Mouse (Mus musculus): ENCODE results near the gene Slc18a2.

Gene Slc18a2

DNA sequence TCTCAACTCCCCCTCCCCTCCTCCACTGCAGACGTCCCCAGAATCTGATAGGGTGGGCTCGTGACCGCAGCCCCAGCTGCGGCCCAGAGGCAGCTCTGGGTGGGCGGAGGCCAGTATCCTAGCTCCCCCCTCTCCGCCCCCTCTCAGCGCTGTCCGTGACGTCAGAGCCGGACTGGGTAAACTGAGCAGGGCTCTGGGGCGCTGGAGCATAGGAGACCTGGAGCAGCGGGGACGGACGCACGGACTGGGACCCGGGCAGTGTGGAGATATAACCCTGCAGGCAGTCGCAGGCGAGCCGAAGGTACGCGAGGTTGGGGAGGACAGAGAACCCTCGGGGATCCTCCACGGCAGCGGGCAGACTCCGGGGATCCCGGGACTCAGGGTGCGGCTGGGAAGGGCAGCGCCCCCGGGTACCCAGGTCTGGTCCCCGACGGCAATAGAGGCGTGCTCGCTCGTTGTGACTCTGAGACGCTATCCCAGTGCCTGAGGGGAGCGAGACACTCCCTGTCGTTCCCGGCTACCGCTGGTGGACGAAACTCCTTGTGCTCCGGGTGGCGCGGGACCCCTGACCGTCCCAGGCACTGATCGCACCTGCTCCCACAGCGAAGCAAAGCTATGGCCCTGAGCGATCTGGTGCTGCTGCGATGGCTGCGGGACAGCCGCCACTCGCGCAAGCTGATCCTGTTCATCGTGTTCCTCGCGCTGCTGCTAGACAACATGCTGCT, at the start of gene Slc18a2:
Gene Slc18a2, plus strand, starts transcription at position 179 of the 725 bp plus-strand sequence.
- in situ Hi-C loops (cut with MboI, MseI), result no loop called here

- in situ Hi-C loops (cut with MboI, MseI), result no loop called here
Measured at GRCm38 (mm10) chr19:59216891-59217290, 43.8 kb upstream of the Slc18a2 start.

DNA sequence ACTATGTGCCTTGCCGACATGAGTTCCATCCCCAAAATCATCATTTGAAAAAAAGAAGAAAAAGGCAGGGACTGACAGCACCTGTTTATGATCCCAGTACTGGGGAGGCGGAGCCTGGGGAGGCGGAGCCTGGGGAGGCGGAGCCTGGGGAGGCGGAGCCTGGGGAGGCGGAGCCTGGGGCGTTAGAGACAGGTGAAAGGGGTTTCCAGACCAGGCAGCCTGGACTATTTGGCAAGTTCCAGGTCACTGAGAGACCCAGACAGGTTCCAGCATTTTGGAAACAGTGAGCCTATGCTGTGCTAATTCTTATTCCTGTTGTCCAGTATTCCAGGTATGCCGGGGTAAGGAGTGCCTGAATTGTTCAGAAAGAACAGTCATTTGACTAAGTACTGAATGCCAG, 41.7 kb upstream of the Slc18a2 start, which contains the start of gene Kcnk18:
Gene Kcnk18, plus strand, starts transcription at position 224 of the 400 bp plus-strand sequence.
- in situ Hi-C loops (cut with MboI, MseI), result no loop called here

GRCm38 (mm10) chr19:59221131-59221530, 39.6 kb upstream of the Slc18a2 start:
- in situ Hi-C loops (cut with MboI, MseI), result no loop called here

- in situ Hi-C loops (cut with MboI, MseI), result loop anchor here in 1 of 2 experiments (25.0 kb wide), 1 partner anchor 909 kb away; no protein-coding TSS in a partner anchor
Measured at GRCm38 (mm10) chr19:59228376-59228775, 32.3 kb upstream of the Slc18a2 start.

GRCm38 (mm10) chr19:59232786-59233185, 27.9 kb upstream of the Slc18a2 start:
- in situ Hi-C loops (cut with MboI, MseI), result loop anchor here in 1 of 2 experiments (25.0 kb wide), 1 partner anchor 905 kb away; no protein-coding TSS in a partner anchor

DNA sequence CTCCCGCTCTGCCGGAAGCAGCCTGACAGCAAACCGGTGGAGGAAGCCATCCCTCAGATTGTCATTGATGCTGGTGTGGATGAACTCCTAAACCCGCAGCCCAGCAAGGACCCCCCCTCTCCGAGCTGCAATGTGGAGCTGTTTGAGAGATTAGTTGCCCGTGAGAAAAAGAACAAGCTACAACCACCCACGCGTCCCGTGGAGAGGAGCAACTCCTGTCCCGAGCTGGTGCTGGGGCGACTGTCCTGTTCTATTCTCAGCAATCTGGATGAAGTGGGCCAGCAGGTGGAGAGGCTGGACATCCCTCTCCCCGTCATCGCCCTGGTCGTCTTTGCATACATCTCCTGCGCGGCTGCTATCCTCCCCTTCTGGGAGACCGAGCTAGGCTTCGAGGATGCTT, 25.7 kb upstream of the Slc18a2 start:
- in situ Hi-C loops (cut with MboI, MseI), result loop anchor here (5.0 to 25.0 kb wide), 2 partner anchors 82 to 902 kb away; no protein-coding TSS in a partner anchor

DNA sequence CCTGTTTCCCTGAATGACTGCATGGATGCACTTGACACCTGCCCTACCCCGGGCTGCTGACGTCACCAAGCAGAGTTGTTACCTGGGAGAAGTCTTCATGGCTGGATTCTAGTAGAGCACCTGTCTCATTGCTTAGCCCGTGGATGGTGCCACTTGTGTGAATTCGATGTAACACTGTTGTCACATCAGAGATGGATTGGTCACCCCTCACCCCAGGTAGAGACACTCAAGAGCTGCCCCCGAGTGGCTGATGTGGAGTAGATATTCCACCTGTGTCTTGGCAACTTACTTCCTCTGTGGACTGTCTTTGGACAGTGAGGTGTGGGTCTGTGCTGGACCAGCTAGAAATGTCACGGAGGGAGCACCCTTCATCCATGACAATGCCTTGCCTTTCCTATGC, 24.6 kb upstream of the Slc18a2 start:
- in situ Hi-C loops (cut with MboI, MseI), result loop anchor here (5.0 to 25.0 kb wide), 2 partner anchors 81 to 901 kb away; no protein-coding TSS in a partner anchor

GRCm38 (mm10) chr19:59238630-59239029, 22.1 kb upstream of the Slc18a2 start:
- in situ Hi-C loops (cut with MboI, MseI), result loop anchor here (5.0 to 25.0 kb wide), 2 partner anchors 79 to 899 kb away; no protein-coding TSS in a partner anchor

- in situ Hi-C loops (cut with MboI, MseI), result loop anchor here (5.0 to 25.0 kb wide), 2 partner anchors 78 to 898 kb away; no protein-coding TSS in a partner anchor
Measured at GRCm38 (mm10) chr19:59239124-59239817, 21.4 kb upstream of the Slc18a2 start.

GRCm38 (mm10) chr19:59241987-59242386, 18.7 kb upstream of the Slc18a2 start:
- in situ Hi-C loops (cut with MboI, MseI), result loop anchor here in 1 of 2 experiments (25.0 kb wide), 1 partner anchor 895 kb away; no protein-coding TSS in a partner anchor

DNA sequence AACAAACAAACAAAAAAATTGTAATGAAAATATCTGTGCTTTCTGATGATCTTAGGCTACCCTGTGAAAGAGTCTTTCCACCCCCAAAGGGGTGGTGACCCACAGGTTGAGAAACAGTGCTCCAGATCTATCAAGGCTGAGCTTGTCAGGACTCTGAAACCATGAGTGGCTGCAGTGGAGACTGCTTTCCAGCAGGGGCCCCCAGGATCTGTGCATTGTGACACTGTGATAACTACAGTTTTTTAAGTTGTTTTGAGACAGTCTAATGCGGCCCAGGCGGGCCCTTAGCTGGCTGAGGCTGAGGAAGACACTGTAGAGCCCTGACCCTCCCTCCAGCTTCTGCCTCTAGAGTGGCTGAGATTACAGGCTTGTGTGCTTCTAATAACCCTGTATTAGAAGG, 17.6 kb upstream of the Slc18a2 start:
- in situ Hi-C loops (cut with MboI, MseI), result loop anchor here in 1 of 2 experiments (25.0 kb wide), 1 partner anchor 894 kb away; no protein-coding TSS in a partner anchor

GRCm38 (mm10) chr19:59248144-59248543, 12.6 kb upstream of the Slc18a2 start:
- in situ Hi-C loops (cut with MboI, MseI), result loop anchor here in 1 of 2 experiments (25.0 kb wide), 1 partner anchor 889 kb away; no protein-coding TSS in a partner anchor

DNA sequence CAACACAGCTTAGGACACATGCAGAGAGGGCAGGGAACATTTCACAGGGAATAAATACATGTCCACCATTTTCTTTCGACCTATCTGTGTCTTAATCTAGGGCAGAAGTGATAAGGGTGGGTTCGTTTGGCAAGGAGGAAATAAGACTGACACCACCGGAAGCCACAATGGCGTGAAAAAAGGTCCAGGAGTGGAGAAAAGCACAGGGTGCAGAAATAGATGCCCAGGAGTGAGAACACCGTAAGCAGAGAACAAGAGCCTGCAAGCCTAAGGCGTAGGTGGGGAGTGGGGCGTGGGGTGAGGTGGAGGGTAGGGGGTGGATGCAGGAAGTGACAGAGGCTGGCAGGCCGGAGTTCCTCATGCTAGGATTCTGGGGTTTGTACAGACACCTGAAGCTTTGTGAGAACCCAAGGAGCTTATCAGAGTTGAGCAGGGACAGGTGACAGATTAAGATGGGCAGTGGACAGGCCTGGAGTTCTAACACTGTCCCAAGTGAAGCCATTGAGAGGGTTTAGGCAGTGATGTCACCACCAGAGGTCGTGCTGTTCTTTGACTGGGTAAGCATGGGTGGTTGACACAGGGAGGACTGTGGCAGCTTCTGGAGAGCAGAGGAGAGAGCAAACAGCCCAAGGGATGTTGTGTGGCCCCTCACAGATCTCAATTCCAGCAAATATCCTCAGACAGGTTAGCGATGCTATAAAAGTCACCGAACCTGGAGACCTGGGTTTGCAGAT, 12.0 kb upstream of the Slc18a2 start:
- in situ Hi-C loops (cut with MboI, MseI), result loop anchor here in 1 of 2 experiments (25.0 kb wide), 1 partner anchor 889 kb away; no protein-coding TSS in a partner anchor

GRCm38 (mm10) chr19:59252651-59253050, 8.0 kb upstream of the Slc18a2 start:
- in situ Hi-C loops (cut with MboI, MseI), result no loop called here

- in situ Hi-C loops (cut with MboI, MseI), result no loop called here
Measured at GRCm38 (mm10) chr19:59259633-59260032, 1.1 kb upstream of the Slc18a2 start.

DNA sequence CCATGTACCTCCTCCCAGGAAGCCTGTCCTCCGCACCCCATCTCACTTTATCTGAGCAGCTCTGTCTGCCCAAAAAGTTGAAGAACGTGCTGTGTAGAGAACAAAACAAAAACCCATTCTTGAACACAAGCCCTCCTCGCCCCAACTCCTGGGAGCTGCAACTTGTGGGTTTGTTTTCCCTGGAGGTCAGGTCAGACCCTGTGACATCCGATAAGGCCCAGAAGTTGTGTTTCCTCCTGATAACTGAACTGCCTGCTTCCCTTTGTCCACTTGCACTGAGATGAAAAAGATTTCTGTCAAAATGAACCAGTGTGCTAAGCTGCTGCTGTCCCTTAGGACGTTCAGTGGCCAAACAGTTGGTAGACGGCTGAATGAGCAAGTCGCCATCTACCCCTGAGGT, 908 bp downstream of the Slc18a2 start:
- in situ Hi-C loops (cut with MboI, MseI), result no loop called here

- in situ Hi-C loops (cut with MboI, MseI), result no loop called here
Measured at GRCm38 (mm10) chr19:59263171-59263570, 2.5 kb downstream of the Slc18a2 start.

DNA sequence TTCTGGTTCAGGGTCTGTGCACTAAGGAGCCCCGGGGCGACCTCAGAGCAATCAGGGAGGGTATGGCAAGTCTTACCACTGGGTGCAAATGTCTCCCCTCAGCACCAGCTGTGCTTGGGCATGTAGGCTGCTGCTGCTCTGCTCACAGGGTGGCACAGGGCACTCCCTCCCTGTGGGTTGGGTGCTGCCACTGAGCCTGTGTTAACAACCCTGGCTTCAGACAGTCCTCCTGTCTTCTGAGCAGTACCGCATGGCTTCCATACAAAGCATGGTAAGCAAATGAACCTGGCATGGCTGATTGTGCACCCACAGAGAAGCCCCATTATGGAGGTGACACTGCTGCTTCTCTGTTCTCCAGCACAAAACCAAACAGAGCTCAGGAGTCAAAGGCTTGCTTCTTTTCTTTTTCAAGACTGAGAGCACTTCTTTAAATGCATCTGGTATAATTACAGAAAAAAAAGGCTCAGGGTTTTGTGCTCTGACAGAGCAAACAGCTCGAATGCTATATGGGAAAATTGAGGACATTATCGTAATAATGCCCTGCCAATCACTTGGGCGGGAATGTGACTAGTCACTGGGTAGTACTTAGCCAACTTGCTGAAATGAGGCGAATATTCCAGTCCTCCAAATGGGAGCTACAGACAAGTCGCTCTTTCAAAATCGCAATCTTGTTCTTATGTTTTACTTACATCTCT, 4.3 kb downstream of the Slc18a2 start:
- in situ Hi-C loops (cut with MboI, MseI), result no loop called here

DNA sequence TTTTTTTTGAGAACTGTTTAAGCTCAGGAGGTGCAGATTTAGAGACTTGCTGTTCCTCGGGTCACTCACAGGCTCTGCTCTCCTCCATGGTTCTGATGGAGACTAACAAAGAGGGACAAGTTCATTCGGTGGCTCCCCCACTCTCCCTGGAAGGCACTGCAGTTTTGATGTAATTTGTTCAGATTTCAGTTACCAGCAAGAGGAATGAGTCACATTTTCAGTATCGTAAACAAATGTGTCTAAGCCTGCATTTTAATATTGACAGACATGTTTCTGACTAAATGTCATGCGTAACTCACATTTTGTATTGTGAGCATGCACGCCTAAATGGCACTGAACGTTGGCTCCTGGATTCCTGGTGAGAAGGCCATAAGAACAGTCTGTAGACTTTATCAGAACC, 5.2 kb downstream of the Slc18a2 start:
- in situ Hi-C loops (cut with MboI, MseI), result no loop called here
